7 mouse cellular contexts compared by ENCODE assay signal in genomic region chr5:126623205-126623604, GRCm38 (mm10).
DNase-seq lines count a peak whose midpoint lies in the region; ATAC-seq and TF ChIP-seq lines count a peak whose summit lies in the region.

No protein-coding gene starts in this region.

- H3K4me1 ChIP-seq in lung, adult 2 months (ENCODE audit: control insufficient read depth, insufficient read depth, low read length): no peaks in the 10 kb centered on the region

- 12% methylated on average over 6 of the region's 6 CpGs for WGBS in lung, adult 2 months

- DNase-seq in lung, adult 2 months: no peak
- no peak for DNase-seq in lung, postnatal 25 days (ENCODE audit: low spot score)
- peak; percentile 2 for DNase-seq in adrenal gland, adult 8-10 months
- DNase-seq in embryo, embryonic 11.5 days (ENCODE audit: low read depth, low spot score): peak; percentile 26
- peak; percentile 68 to 75 for DNase-seq in layer of hippocampus, postnatal 10 days (ENCODE audit: low spot score in 2 of 2)
- DNase-seq in ovary, postnatal 14 days (ENCODE audit: low spot score): peak; percentile 18

- TF ChIP-seq POLR2A in lung, adult 2 months (IDR thresholded peaks at IDR 0.05; ENCODE audit: borderline replicate concordance, extremely low read depth, low read depth, low read length): no peak

- no peak overlapping the region for H3K4me3 ChIP-seq in lung, adult 2 months (replicated peaks; ENCODE audit: extremely low read depth, low read depth, low read length)

- peak; percentile 16; the same call in 1 of the 2 replicates for TF ChIP-seq CTCF in lung, adult 2 months (IDR thresholded peaks at IDR 0.05; ENCODE audit: insufficient read depth, low read length)

- no peak for ATAC-seq in erythroblast, adult 5-6 weeks (replicated peaks; ENCODE audit: low FRiP score, poor library complexity, severe bottlenecking)

Comparison
In these comparisons a context has a peak if more than half of its experiments do, and no peak if none do; other contexts are left out.
1. DNase-seq: peak in adrenal gland, adult 8-10 months (single experiment), embryo, embryonic 11.5 days (single experiment), layer of hippocampus, postnatal 10 days (2 of 2) and ovary, postnatal 14 days (single experiment); none in lung, adult 2 months (single experiment) and lung, postnatal 25 days (single experiment).